Mouse (Mus musculus) layer of hippocampus, adult 9-11 months (tissue): ENCODE data around the gene 4833439L19Rik.

Experiments
- DNase-seq: peaks from one replicate; pipeline ENCODE4 v3.0.0; 2022

Gene 4833439L19Rik

GRCm38 (mm10) chr13:54581385-54581784 is 16.1 kb upstream of the 4833439L19Rik start:
- DNase-seq: no peak

GRCm38 (mm10) chr13:54577652-54578507 is 12.6 kb upstream of the 4833439L19Rik start:
- DNase-seq: no peak

- DNase-seq: no peak
These were observed 10.3 kb upstream of the 4833439L19Rik start for GRCm38 (mm10) chr13:54575489-54575888.

GRCm38 (mm10) chr13:54574854-54575481 is 9.7 kb upstream of the 4833439L19Rik start, which contains the start of gene Arl10:
Arl10 (plus strand) TSS chr13:54575015.
- peak; percentile 81 for DNase-seq

GRCm38 (mm10) chr13:54572621-54573020 is 7.4 kb upstream of the 4833439L19Rik start:
- DNase-seq: no peak

GRCm38 (mm10) chr13:54571637-54572036 is 6.4 kb upstream of the 4833439L19Rik start:
- no peak for DNase-seq

- no peak for DNase-seq
These were observed 5.5 kb upstream of the 4833439L19Rik start for GRCm38 (mm10) chr13:54570736-54571135.

- no peak for DNase-seq
These were observed 4.0 kb upstream of the 4833439L19Rik start for GRCm38 (mm10) chr13:54569282-54569681.

GRCm38 (mm10) chr13:54568380-54568779 is 3.1 kb upstream of the 4833439L19Rik start:
- no peak for DNase-seq

GRCm38 (mm10) chr13:54565594-54566345 is 535 bp upstream of the 4833439L19Rik start:
- DNase-seq: peak; percentile 66

GRCm38 (mm10) chr13:54564232-54565200 is 719 bp downstream of the 4833439L19Rik start:
- no peak for DNase-seq

- no peak for DNase-seq
These were observed 2.7 kb downstream of the 4833439L19Rik start for GRCm38 (mm10) chr13:54562562-54562961.

- DNase-seq: peak; percentile 64
These were observed 4.6 kb downstream of the 4833439L19Rik start for GRCm38 (mm10) chr13:54560608-54561007.

GRCm38 (mm10) chr13:54559656-54560055 is 5.6 kb downstream of the 4833439L19Rik start:
- DNase-seq: no peak

GRCm38 (mm10) chr13:54557652-54558051 is 7.6 kb downstream of the 4833439L19Rik start:
- no peak for DNase-seq

GRCm38 (mm10) chr13:54556796-54557195 is 8.4 kb downstream of the 4833439L19Rik start:
- no peak for DNase-seq

GRCm38 (mm10) chr13:54556176-54556575 is 9.1 kb downstream of the 4833439L19Rik start:
- DNase-seq: no peak

- DNase-seq: no peak
These were observed 17.2 kb downstream of the 4833439L19Rik start for GRCm38 (mm10) chr13:54548036-54548435.

- no peak for DNase-seq
These were observed 33.1 kb downstream of the 4833439L19Rik start for GRCm38 (mm10) chr13:54532134-54532533.

GRCm38 (mm10) chr13:54527140-54527539 is 38.1 kb downstream of the 4833439L19Rik start:
- no peak for DNase-seq

- DNase-seq: no peak
These were observed 44.1 kb downstream of the 4833439L19Rik start for GRCm38 (mm10) chr13:54521181-54521580.

- no peak for DNase-seq
These were observed 45.0 kb downstream of the 4833439L19Rik start for GRCm38 (mm10) chr13:54520221-54520620.
